16 mouse cellular contexts compared by ENCODE assay signal in the genomic region with DNA sequence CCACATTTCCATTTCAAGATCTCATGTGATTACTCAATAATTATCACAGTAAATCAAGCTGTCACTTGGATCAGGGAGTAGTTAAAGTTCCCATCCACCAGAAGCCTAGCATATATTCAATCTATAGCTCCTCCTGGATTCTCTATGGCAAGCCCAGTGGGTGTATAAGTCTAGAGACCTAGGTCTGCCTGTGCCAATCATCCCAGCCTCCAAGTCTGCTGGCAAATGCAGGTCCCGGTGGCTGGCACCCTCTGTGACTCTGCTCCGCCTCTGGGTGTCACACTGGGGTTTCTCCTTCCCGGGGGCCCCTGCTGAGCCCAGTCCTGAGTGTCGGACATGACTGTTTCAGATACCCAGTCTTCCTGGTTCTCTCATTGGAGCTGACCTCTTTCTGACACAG. TPM values are rescaled to one million over a fixed set of nuclear protein-coding genes. Genes with fewer than 3 reads are reported as not detected.
"Had no signal": no experiment of that assay in that cellular context is flagged by ENCODE, and none has a peak within 500 bp of the region (broad histone marks: within the 10 kb centered on the region; RNA-seq: fewer than 3 reads in every experiment).

No protein-coding gene starts in this region.

- DNase-seq: kidney, postnatal 14 days; lung, adult 2 months; lung, postnatal 36 days; midbrain, embryonic 14.5 days; right cerebral cortex, adult 18-20 months; right cerebral cortex, postnatal 25 days; thymus, postnatal 36 days had no signal

- H3K9me3 ChIP-seq: limb, embryonic 10.5 days; liver, embryonic 15.5 days; neural tube, embryonic 12.5 days had no signal

- H3K9ac ChIP-seq: kidney, embryonic 15.5 days; liver, embryonic 15.5 days; neural tube, embryonic 12.5 days had no signal

- H3K4me3 ChIP-seq: kidney, embryonic 15.5 days; left cerebral cortex, adult 2 months; limb, embryonic 10.5 days; liver, embryonic 15.5 days; midbrain, embryonic 10.5 days; myocyte; neural tube, embryonic 12.5 days had no signal

- H3K36me3 ChIP-seq: kidney, embryonic 15.5 days; limb, embryonic 10.5 days; liver, embryonic 15.5 days; midbrain, embryonic 10.5 days; neural tube, embryonic 12.5 days had no signal

- H3K4me2 ChIP-seq: kidney, embryonic 15.5 days; liver, embryonic 11.5 days; liver, embryonic 15.5 days; neural tube, embryonic 12.5 days had no signal

- H3K27ac ChIP-seq: kidney, embryonic 15.5 days; left cerebral cortex, adult 2 months; limb, embryonic 10.5 days; liver, embryonic 15.5 days; midbrain, embryonic 10.5 days; neural tube, embryonic 12.5 days had no signal

- ATAC-seq: lung, postnatal 0 days had no signal

- H3K27me3 ChIP-seq: kidney, embryonic 15.5 days; liver, embryonic 15.5 days; neural tube, embryonic 12.5 days had no signal

- H3K4me1 ChIP-seq: kidney, embryonic 15.5 days; liver, embryonic 15.5 days; midbrain, embryonic 10.5 days; neural tube, embryonic 12.5 days had no signal

RNA-seq across cellular contexts. Expression of a gene that starts 56.0 kb away (rescaled TPM):
- polyA plus RNA-seq: midbrain, embryonic 10.5 days had no signal
